Mouse (Mus musculus): ENCODE measurements around the gene Csf3. TPM values are rescaled to one million over a fixed set of nuclear protein-coding genes. Genes with fewer than 3 reads are reported as not detected.
"Not testable (repeated sequence)": the region's sequence is repeated elsewhere in the genome, so short reads cannot be mapped to it uniquely, and the experiment has no call there.

Gene Csf3
- polyA plus RNA-seq, 1 experiment = 0.07 TPM

DNA sequence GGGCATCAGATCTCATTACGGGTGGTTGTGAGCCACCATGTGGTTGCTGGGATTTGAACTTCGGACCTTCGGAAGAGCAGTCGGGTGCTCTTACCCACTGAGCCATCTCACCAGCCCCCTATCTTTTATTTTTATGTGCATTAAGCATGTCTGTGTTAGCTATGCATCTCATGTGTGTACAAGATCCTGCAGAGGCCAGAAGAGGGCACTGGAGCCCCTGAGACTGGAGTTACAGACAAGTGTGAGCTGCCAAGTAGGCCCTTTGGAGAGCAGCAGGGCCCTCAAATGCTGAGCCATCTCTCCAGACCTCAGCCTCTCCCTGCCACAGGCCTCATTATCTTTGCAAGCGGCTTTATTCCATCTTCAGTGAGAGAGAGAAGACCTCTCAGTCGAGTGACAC lies 10.9 kb downstream of the Csf3 start:
- WGBS = 90% methylated on average over 6 of the region's 6 CpGs
- not testable (repeated sequence) for DNase-seq (ENCODE audit: low read depth in 1 of 2, low spot score in 2 of 2)
- 0 out of 2 replicates have a peak, but pooled peaks have one; percentile 11 for TF ChIP-seq CTCF (IDR thresholded peaks at IDR 0.05; ENCODE audit: extremely low read depth, insufficient read depth, insufficient read length, insufficient replicate concordance)

GRCm38 (mm10) chr11:98713703-98714102 lies 12.6 kb downstream of the Csf3 start:
- 71% methylated on average over 12 of the region's 12 CpGs for WGBS

More for the DNA sequence above, 10.9 kb downstream of the Csf3 start:
- not testable (repeated sequence) for H3K4me3 ChIP-seq (ENCODE audit: extremely low read depth, insufficient read depth, insufficient read length); H3K27me3 ChIP-seq (ENCODE audit: control insufficient read depth, insufficient read depth, low read length); H3K27ac ChIP-seq (ENCODE audit: insufficient read depth, low read length); H3K4me1 ChIP-seq (ENCODE audit: control insufficient read depth, insufficient read depth, insufficient read length)
- peaks cover 25% of the 10 kb centered on the region for H3K36me3 ChIP-seq (ENCODE audit: control insufficient read depth, insufficient read depth, low read length)

GRCm38 (mm10) chr11:98715946-98716345 lies 14.9 kb downstream of the Csf3 start:
- WGBS = 94% methylated on average over 9 of the region's 9 CpGs
- no peaks in the 10 kb centered on the region for H3K27me3 ChIP-seq (ENCODE audit: control insufficient read depth, insufficient read depth, low read length)
- H3K36me3 ChIP-seq (ENCODE audit: control insufficient read depth, insufficient read depth, low read length) = peaks cover 26% of the 10 kb centered on the region
- no peak for TF ChIP-seq CTCF (IDR thresholded peaks at IDR 0.05; ENCODE audit: extremely low read depth, insufficient read depth, insufficient read length, insufficient replicate concordance)
- TF ChIP-seq POLR2A (IDR thresholded peaks at IDR 0.05; ENCODE audit: low read depth, low read length) = no peak
- no peak overlapping the region for H3K27ac ChIP-seq (ENCODE audit: insufficient read depth, low read length)
- no peak for DNase-seq (ENCODE audit: low read depth in 1 of 2, low spot score in 2 of 2)
- no peaks in the 10 kb centered on the region for H3K4me1 ChIP-seq (ENCODE audit: control insufficient read depth, insufficient read depth, insufficient read length)
- no peak overlapping the region for H3K4me3 ChIP-seq (ENCODE audit: extremely low read depth, insufficient read depth, insufficient read length)

More at GRCm38 (mm10) chr11:98713703-98714102, 12.6 kb downstream of the Csf3 start:
- Histone ChIP-seq H3K4me1 (ENCODE audit: control insufficient read depth, insufficient read depth, insufficient read length) (no peaks in the 10 kb centered on the region; the same call in 1 of the 2 replicates), H3K36me3 (ENCODE audit: control insufficient read depth, insufficient read depth, low read length) (peaks cover 28% of the 10 kb centered on the region), H3K27ac (ENCODE audit: insufficient read depth, low read length) (no peak overlapping the region), H3K4me3 (ENCODE audit: extremely low read depth, insufficient read depth, insufficient read length) (no peak overlapping the region), H3K27me3 (ENCODE audit: control insufficient read depth, insufficient read depth, low read length) (no peaks in the 10 kb centered on the region)
- DNase-seq (ENCODE audit: low read depth in 1 of 2, low spot score in 2 of 2) = no peak
- TF ChIP-seq CTCF (IDR thresholded peaks at IDR 0.05; ENCODE audit: extremely low read depth, insufficient read depth, insufficient read length, insufficient replicate concordance) (no peak), POLR2A (IDR thresholded peaks at IDR 0.05; ENCODE audit: low read depth, low read length) (no peak)

DNA sequence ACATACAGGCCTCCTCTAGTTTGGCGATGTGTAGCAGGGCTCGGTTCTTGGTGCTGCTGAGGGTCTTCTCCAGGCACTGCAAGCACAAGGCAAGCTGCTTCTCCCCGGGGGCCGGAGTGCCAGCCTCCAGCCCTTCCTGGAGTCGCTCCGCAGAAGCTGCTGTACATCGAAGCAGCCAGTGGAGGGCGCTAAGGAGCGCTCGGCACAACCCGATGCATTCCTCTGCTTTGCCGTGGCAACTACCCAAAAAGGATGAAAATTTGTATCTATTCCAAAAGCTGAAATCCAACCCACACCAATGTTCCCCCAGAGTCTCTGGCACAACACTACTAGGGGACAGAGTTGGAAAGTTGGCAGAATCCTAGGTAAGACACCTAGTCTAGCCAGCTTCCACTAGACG lies 16.8 kb downstream of the Csf3 start:
- WGBS = 42% methylated on average over 13 of the region's 13 CpGs
- Histone ChIP-seq H3K4me3 (ENCODE audit: extremely low read depth, insufficient read depth, insufficient read length) (no peak overlapping the region), H3K4me1 (ENCODE audit: control insufficient read depth, insufficient read depth, insufficient read length) (no peaks in the 10 kb centered on the region), H3K36me3 (ENCODE audit: control insufficient read depth, insufficient read depth, low read length) (peaks cover 23% of the 10 kb centered on the region), H3K27ac (ENCODE audit: insufficient read depth, low read length) (no peak overlapping the region), H3K27me3 (ENCODE audit: control insufficient read depth, insufficient read depth, low read length) (no peaks in the 10 kb centered on the region)
- TF ChIP-seq POLR2A (IDR thresholded peaks at IDR 0.05; ENCODE audit: low read depth, low read length) = no peak
- TF ChIP-seq CTCF (IDR thresholded peaks at IDR 0.05; ENCODE audit: extremely low read depth, insufficient read depth, insufficient read length, insufficient replicate concordance) = peak; percentile 66; the same call in 1 of the 2 replicates
- DNase-seq (ENCODE audit: low read depth in 1 of 2, low spot score in 2 of 2) = peak in 1 of 2 experiments; percentile 34

GRCm38 (mm10) chr11:98720756-98721155 lies 19.7 kb downstream of the Csf3 start:
- no peak overlapping the region for H3K27ac ChIP-seq (ENCODE audit: insufficient read depth, low read length)
- whole genome bisulfite sequencing = 93% methylated on average over 2 of the region's 2 CpGs
- TF ChIP-seq CTCF (IDR thresholded peaks at IDR 0.05; ENCODE audit: extremely low read depth, insufficient read depth, insufficient read length, insufficient replicate concordance) (no peak), POLR2A (IDR thresholded peaks at IDR 0.05; ENCODE audit: low read depth, low read length) (no peak)
- H3K4me1 ChIP-seq (ENCODE audit: control insufficient read depth, insufficient read depth, insufficient read length) = no peaks in the 10 kb centered on the region
- no peak overlapping the region for H3K4me3 ChIP-seq (ENCODE audit: extremely low read depth, insufficient read depth, insufficient read length)
- H3K27me3 ChIP-seq (ENCODE audit: control insufficient read depth, insufficient read depth, low read length) = no peaks in the 10 kb centered on the region
- DNase-seq (ENCODE audit: low read depth in 1 of 2, low spot score in 2 of 2) = no peak
- peaks cover 12% of the 10 kb centered on the region for H3K36me3 ChIP-seq (ENCODE audit: control insufficient read depth, insufficient read depth, low read length)

DNA sequence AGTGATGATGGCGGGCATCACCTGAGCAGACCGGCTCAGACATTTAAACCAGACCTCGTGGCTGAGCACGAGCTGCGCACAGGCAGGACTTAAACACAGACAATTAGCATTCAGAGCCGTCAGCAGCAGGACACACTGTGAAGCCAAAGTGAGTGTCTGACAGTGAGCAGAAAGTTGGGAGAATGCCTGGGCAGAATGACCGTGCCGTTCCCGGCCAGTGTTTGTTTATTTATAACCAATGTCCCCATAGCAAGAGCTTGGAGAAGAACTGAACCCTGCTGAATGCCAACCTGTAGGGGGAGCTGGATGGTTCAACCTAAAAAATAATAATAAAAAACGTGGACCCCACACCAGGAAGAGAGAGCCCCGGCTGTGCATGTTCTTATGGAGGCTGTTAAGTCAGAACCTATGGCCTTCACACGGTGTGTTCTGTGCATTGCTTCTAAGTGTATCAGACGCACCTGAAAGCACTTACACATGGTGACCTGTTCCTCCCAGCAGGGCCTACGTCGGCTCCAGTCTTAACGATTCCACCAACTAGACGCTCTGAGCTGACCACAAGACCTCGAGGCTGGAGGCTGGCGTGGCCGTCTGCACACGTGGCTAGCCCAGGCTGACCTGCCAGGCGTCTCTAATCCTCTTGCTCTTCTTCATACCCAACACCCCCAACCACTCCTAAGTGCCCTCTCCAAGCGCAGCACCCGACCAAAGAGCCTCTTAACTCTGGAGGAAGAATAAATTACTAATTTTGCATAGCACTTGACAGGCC lies 20.6 kb downstream of the Csf3 start:
- DNase-seq (ENCODE audit: low read depth in 1 of 2, low spot score in 2 of 2) = no peak
- 86% methylated on average over 24 of the region's 24 CpGs for WGBS
- Histone ChIP-seq H3K4me1 (ENCODE audit: control insufficient read depth, insufficient read depth, insufficient read length) (no peaks in the 10 kb centered on the region), H3K27ac (ENCODE audit: insufficient read depth, low read length) (no peak overlapping the region), H3K4me3 (ENCODE audit: extremely low read depth, insufficient read depth, insufficient read length) (no peak overlapping the region), H3K27me3 (ENCODE audit: control insufficient read depth, insufficient read depth, low read length) (no peaks in the 10 kb centered on the region), H3K36me3 (ENCODE audit: control insufficient read depth, insufficient read depth, low read length) (peaks cover 9% of the 10 kb centered on the region)
- no peak for TF ChIP-seq CTCF (IDR thresholded peaks at IDR 0.05; ENCODE audit: extremely low read depth, insufficient read depth, insufficient read length, insufficient replicate concordance)
- no peak for TF ChIP-seq POLR2A (IDR thresholded peaks at IDR 0.05; ENCODE audit: low read depth, low read length)

DNA sequence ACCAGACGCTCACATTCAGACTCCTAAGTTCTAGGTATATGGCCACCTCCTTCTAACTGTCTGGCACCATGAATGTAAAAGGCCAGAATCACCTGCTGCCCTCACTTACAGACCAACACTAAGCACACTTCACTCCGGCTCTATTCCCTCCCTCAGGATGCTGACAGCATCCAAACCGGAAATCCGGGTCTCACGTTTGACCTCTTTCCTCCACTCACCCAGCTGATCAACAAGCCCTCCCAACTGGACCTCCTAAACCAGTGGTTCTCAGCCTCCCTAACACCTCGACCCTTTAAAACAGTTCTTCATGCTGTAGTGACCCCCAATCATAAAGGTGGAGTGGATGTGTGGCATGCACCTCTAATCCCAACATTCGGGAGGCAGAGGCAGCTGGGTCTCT lies 22.0 kb downstream of the Csf3 start:
- Histone ChIP-seq H3K27me3 (ENCODE audit: control insufficient read depth, insufficient read depth, low read length) (no peaks in the 10 kb centered on the region), H3K27ac (ENCODE audit: insufficient read depth, low read length) (no peak overlapping the region), H3K36me3 (ENCODE audit: control insufficient read depth, insufficient read depth, low read length) (peaks cover 3% of the 10 kb centered on the region), H3K4me1 (ENCODE audit: control insufficient read depth, insufficient read depth, insufficient read length) (no peaks in the 10 kb centered on the region), H3K4me3 (ENCODE audit: extremely low read depth, insufficient read depth, insufficient read length) (no peak overlapping the region)
- DNase-seq (ENCODE audit: low read depth in 1 of 2, low spot score in 2 of 2) = no peak
- 86% methylated on average over 7 of the region's 7 CpGs for WGBS
- TF ChIP-seq POLR2A (IDR thresholded peaks at IDR 0.05; ENCODE audit: low read depth, low read length) (no peak), CTCF (IDR thresholded peaks at IDR 0.05; ENCODE audit: extremely low read depth, insufficient read depth, insufficient read length, insufficient replicate concordance) (no peak)

Measured in spleen, adult 2 months (tissue).